Mouse (Mus musculus): Measurements from ENCODE around the gene Cyb561.

GRCm38 (mm10) chr11:105975050-105975449 lies 21.9 kb upstream of the Cyb561 start:
- TF ChIP-seq CTCF (IDR thresholded peaks at IDR 0.05) (no peak), POLR2A (IDR thresholded peaks at IDR 0.05; ENCODE audit: insufficient read depth, low read depth, low read length) (no peak)

All from heart, adult 2 months (tissue).